Mouse (Mus musculus) forebrain, embryonic 14.5 days (tissue): ENCODE results near the gene Slc9a8. TPM values are rescaled to one million over a fixed set of nuclear protein-coding genes. Genes with fewer than 3 reads are reported as not detected.
A peak's percentile ranks its signal among the peaks of the same experiment; 100 is the strongest.

Experiments used
- ATAC-seq: fragments of 200-750 bp; cut with Nextera tagmentation; 2 replicates; pipeline ENCODE4 v1.8.0; 2017; ENCODE audit warnings: mild to moderate bottlenecking, moderate library complexity
- DNase-seq: peaks from one replicate; pipeline ENCODE4 v3.0.0-alpha.2; 2015; ENCODE audit warnings: low spot score
- H3K27ac ChIP-seq: fragments of 300-500 bp; sonication (generic); 2 replicates; pipeline ENCODE4 v1.5.1; 2014; ENCODE audit warnings: low read depth, mild to moderate bottlenecking, control low read depth, low read length, moderate library complexity
- H3K27me3 ChIP-seq: fragments of 300-500 bp; sonication (generic); replicated peaks from 2 replicates; pipeline ENCODE4 v1.6.1; 2014; ENCODE audit warnings: low read length, control low read depth, mixed read lengths; ENCODE audit not compliant: control insufficient read depth, insufficient read depth
- H3K36me3 ChIP-seq: fragments of 300-500 bp; sonication (generic); 2 replicates; pipeline ENCODE4 v1.6.1; 2014; ENCODE audit warnings: low read length, control low read depth; ENCODE audit not compliant: control insufficient read depth, insufficient read depth
- H3K4me1 ChIP-seq: fragments of 300-500 bp; sonication (generic); 2 replicates; pipeline ENCODE4 v1.6.1; 2014; ENCODE audit warnings: antibody characterized with exemption, low read length, control low read depth; ENCODE audit not compliant: control insufficient read depth, insufficient read depth
- H3K4me2 ChIP-seq: fragments of 300-500 bp; sonication (generic); 2 replicates; pipeline ENCODE4 v1.6.1; 2014; ENCODE audit warnings: mild to moderate bottlenecking, control low read depth, low read length
- H3K4me3 ChIP-seq: fragments of 300-500 bp; sonication (generic); 2 replicates; pipeline ENCODE4 v1.5.1; 2014; ENCODE audit warnings: low read depth, low read length, control low read depth
- H3K9ac ChIP-seq: fragments of 300-500 bp; sonication (generic); 2 replicates; pipeline ENCODE4 v1.6.1; 2014; ENCODE audit warnings: mild to moderate bottlenecking, low read length, control low read depth, moderate library complexity
- H3K9me3 ChIP-seq: fragments of 300-500 bp; sonication (generic); replicated peaks from 2 replicates; pipeline ENCODE4 v1.6.1; 2016; ENCODE audit warnings: low read length, control low read depth, mixed read lengths; ENCODE audit not compliant: control insufficient read depth
- WGBS: fragments of 180-500 bp; shearing (Covaris S2); extraction: QIAGEN DNeasy Blood & Tissue Kit; methylation state at CpG from one replicate; pipeline ENCODE4 v1.1.7; 2014; 5-methylcytosine and 5-hydroxymethylcytosine counted together
- polyA plus RNA-seq: library from polyadenylated mRNA; unstranded; fragments of >200 nt; fragmentation: Nextera tagmentation; extraction: Ambion mirVana; gene quantifications from 2 replicates; pipeline ENCODE4 v1.2.1, GENCODE M21; 2014

The Slc9a8 gene
- polyA plus RNA-seq, 1 experiment from 2014 or later: 13.8 TPM

- ATAC-seq: no peak
- Histone ChIP-seq H3K36me3 (peaks cover 36% of the 10 kb centered on the region), H3K4me3 (no peak overlapping the region), H3K4me2 (no peak overlapping the region), H3K4me1 (peaks cover 11% of the 10 kb centered on the region), H3K9ac (no peak overlapping the region), H3K27ac (no peak overlapping the region), H3K27me3 (no peaks in the 10 kb centered on the region), H3K9me3 (no peaks in the 10 kb centered on the region)
- WGBS: 85% methylated on average over 4 of the region's 4 CpGs
- no peak for DNase-seq
Observed at GRCm38 (mm10) chr2:167486573-167486972, 65.1 kb downstream of the Slc9a8 start.

DNA sequence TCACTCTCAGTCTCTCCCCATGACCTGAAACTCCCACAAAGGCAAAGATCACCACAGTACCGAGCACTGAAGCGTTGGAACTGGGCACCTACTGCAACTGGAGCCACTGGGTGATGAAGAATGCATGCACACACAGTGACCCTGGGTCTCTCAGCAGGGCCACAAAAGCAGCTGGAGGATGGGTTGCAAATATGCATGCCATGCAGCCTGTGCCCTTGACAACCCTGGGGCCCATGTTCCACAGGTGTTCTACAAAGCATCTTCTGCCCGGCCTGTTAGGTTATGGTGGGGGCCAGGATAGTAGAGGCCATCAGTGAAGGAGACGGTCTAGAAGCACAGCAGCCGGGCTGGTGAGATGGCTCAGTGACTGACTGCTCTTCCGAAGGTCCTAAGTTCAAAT, 66.0 kb downstream of the Slc9a8 start:
- H3K4me1 ChIP-seq: peaks cover 15% of the 10 kb centered on the region
- 93% methylated on average over 6 of the region's 6 CpGs for WGBS
- H3K27me3 ChIP-seq: no peaks in the 10 kb centered on the region
- H3K27ac ChIP-seq: no peak overlapping the region
- peaks cover 32% of the 10 kb centered on the region for H3K36me3 ChIP-seq
- no peak overlapping the region for H3K4me3 ChIP-seq
- H3K4me2 ChIP-seq: no peak overlapping the region
- no peak overlapping the region for H3K9ac ChIP-seq
- no peak for DNase-seq
- no peaks in the 10 kb centered on the region for H3K9me3 ChIP-seq
- no peak for ATAC-seq

DNA sequence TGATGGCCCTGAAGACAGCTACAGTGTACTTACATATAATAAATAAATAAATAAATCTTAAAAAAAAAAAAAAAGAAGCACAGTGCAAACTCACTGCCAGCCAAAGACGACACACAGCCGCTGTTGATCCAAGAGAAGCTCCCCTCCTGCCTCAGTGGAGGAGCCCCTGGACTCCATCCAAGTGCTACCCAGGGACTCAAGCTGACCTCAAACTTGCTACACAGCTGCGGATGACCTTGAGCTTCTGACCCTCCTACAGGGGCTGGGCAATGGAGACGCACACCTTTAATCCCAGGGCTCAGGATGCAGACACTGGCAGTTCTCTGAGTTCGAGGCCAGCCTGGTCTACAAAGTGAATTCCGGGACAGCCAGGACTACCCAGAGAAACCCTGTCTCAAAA, 66.5 kb downstream of the Slc9a8 start:
- ATAC-seq (no peak), DNase-seq (no peak)
- H3K27ac ChIP-seq: no peak overlapping the region
- peaks cover 27% of the 10 kb centered on the region for H3K36me3 ChIP-seq
- no peaks in the 10 kb centered on the region for H3K9me3 ChIP-seq
- H3K4me1 ChIP-seq: peaks cover 15% of the 10 kb centered on the region
- no peak overlapping the region for H3K4me3 ChIP-seq
- H3K27me3 ChIP-seq: no peaks in the 10 kb centered on the region
- no peak overlapping the region for H3K9ac ChIP-seq
- no peak overlapping the region for H3K4me2 ChIP-seq
- 89% methylated on average over 6 of the region's 6 CpGs for WGBS

DNA sequence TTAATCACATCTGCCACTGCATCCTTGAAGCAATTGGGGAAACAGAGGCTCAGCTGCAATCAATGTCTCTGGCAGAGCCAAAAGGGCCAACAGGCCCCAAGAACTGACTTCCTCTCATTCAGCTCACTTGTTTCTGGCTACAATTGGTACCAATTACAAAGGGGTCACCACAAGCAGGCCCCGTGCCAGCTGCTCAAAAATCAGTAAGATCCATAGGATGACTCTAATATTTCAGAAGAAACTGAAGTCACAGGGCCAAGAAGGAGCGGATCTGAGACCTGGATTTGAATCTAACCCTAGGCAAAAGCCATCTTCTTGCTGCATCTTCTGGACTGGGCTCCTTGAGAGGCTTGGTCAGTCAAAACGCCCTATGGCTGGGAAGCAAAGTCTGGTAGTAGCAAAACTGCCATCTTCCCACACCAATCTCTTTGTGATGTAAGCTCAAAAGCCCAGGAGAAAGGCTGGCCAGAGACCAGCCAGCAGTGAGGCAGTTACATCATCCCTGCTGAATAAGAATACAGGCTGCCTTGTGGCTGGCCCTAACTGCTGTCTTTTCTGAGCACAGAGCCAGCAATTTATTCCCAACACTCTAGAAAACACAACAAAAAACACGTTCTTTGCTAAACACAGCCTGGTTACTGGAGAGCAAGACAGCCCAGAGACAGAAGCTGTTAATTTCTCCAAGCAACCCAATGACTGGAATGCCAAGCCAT, 69.5 kb downstream of the Slc9a8 start:
- WGBS: 68% methylated on average over 4 of the region's 4 CpGs
- H3K9ac ChIP-seq: peak overlapping the region; percentile 96
- peak overlapping the region; percentile 96 for H3K4me2 ChIP-seq
- H3K4me3 ChIP-seq: peak overlapping the region; percentile 100; the same call in 1 of the 2 replicates
- peaks cover 6% of the 10 kb centered on the region; the same call in 1 of the 2 replicates for H3K36me3 ChIP-seq
- ATAC-seq (peak; percentile 13; the same call in 1 of the 2 replicates), DNase-seq (peak; percentile 51)
- H3K27ac ChIP-seq: peak overlapping the region; percentile 67
- H3K27me3 ChIP-seq: no peaks in the 10 kb centered on the region
- no peaks in the 10 kb centered on the region for H3K9me3 ChIP-seq
- peaks cover 19% of the 10 kb centered on the region for H3K4me1 ChIP-seq

DNA sequence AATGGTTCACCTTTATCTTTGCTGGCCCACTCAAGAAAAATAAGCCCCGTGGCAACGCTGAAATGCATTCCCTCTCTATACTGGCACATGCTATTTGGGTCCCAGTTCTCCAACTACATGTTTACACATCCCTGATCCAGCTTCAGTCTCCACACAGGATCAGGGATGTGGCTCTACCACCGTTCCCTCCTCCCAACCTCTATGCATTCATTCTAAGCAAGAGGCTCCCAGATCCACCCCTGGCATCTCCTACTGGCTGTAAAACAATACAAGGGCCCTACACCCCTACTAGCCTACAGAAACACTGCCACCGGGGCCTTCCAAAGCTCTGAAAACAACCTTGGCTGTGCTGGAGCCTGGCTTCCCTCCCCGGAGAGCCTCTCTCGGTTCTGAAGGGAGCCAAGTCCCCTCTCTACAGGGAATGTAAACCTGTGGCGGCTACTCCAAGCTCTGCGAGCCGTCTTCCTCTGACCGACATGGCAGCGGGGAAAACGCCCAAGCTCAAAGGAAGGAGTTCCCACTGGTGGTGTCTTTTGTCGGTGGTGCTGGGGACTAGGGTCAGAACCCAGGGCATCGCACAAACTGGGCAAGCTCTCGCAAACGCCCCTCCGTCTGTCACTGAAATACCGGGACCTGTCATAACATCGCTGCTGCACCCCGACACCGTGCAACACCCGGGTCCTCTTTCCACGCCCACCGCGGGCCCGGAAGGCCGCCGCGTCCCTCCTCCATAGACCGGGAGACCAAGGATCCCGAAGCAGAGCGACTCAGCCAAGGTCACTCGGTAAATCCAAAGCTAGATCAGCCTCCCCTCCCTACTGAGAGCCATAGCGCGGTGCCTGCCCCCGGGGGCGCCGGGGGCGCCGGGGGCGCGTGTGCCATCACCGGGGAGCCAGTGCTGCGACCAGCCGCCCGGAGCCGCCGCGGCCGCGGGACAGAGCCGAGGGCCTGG, 70.5 kb downstream of the Slc9a8 start, which contains the start of gene Rnf114:
Gene Rnf114, plus strand, starts transcription at position 889 of the 952 bp plus-strand sequence.
- DNase-seq (no peak), ATAC-seq (peak; percentile 38)
- 4% methylated on average over 52 of the region's 52 CpGs for WGBS

DNA sequence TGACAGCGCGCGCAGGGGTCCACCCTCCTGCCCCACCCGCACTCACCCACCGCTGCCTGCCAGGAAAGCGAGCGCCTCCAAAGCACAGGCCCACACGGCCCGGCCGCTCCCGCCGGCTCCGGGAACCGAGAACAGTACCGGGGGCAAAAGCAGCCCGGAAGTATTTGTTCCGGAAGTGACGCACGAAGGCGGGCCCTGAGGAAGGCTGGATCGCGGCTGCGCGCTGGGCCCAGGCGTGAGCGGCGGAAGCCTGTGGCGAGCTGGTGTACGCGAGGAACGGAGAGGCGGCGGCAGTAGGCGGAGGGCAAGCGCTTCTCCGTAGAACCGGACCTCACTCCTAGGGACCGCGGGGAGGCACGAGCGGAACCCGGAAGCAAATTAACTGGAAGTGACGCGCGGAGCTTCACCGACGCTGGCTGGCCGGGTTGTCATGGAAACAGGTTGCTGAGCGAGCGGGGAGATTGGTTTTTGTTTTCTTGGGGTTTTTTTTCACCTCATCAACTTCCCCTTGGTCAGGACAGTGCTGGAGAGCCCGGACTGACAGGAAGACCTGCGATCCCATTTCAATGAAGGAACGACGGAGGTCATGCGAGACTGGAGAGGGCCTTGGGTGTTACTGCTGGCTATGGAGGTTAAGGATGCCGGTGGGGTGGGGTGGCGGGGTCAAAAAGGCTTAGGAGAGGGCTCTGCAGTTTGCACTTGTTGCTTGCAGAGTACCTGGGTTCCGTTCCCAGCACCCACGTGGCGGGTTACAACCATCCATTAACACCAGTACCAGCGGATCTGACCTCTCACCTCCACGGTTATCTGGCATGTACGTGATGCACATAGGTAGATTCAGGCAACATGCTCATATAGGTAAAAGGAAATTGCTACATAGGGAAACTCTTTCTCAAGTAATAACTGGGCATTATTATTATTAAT, 71.5 kb downstream of the Slc9a8 start, which contains the start of gene Spata2:
Gene Spata2, minus strand, starts transcription at position 175 of the 924 bp plus-strand sequence.
- peak; percentile 95 for DNase-seq
- ATAC-seq: peak; percentile 90

More for the DNA sequence above, 70.5 kb downstream of the Slc9a8 start, which contains the start of gene Rnf114:
- H3K27ac ChIP-seq: peak within 1 kb of the TSS; percentile 98
- H3K4me3 ChIP-seq: peak within 1 kb of the TSS; percentile 100
- H3K4me2 ChIP-seq: peak within 1 kb of the TSS; percentile 96
- H3K9me3 ChIP-seq: no peaks in the 10 kb centered on the region
- H3K27me3 ChIP-seq: no peaks in the 10 kb centered on the region
- H3K36me3 ChIP-seq: peaks cover 6% of the 10 kb centered on the region; the same call in 1 of the 2 replicates
- H3K4me1 ChIP-seq: peaks cover 16% of the 10 kb centered on the region
- peak within 1 kb of the TSS; percentile 96 for H3K9ac ChIP-seq

GRCm38 (mm10) chr2:167496437-167496836, 74.9 kb downstream of the Slc9a8 start:
- Histone ChIP-seq H3K4me1 (peaks cover 10% of the 10 kb centered on the region), H3K27me3 (no peaks in the 10 kb centered on the region), H3K9me3 (no peaks in the 10 kb centered on the region), H3K27ac (no peak overlapping the region), H3K9ac (no peak overlapping the region), H3K4me2 (no peak overlapping the region), H3K4me3 (no peak overlapping the region), H3K36me3 (no peaks in the 10 kb centered on the region)
- DNase-seq: no peak
- 86% methylated on average over 7 of the region's 7 CpGs for WGBS
- no peak for ATAC-seq

More for the DNA sequence above, 71.5 kb downstream of the Slc9a8 start, which contains the start of gene Spata2:
- H3K27ac ChIP-seq: peak within 1 kb of the TSS; percentile 98
- H3K9ac ChIP-seq: peak within 1 kb of the TSS; percentile 96
- H3K4me1 ChIP-seq: peaks cover 16% of the 10 kb centered on the region
- H3K4me2 ChIP-seq: peak within 1 kb of the TSS; percentile 96
- peaks cover 3% of the 10 kb centered on the region; the same call in 1 of the 2 replicates for H3K36me3 ChIP-seq
- 2% methylated on average over 63 of the region's 63 CpGs for WGBS
- no peaks in the 10 kb centered on the region for H3K9me3 ChIP-seq
- H3K4me3 ChIP-seq: peak within 1 kb of the TSS; percentile 100
- H3K27me3 ChIP-seq: no peaks in the 10 kb centered on the region

DNA sequence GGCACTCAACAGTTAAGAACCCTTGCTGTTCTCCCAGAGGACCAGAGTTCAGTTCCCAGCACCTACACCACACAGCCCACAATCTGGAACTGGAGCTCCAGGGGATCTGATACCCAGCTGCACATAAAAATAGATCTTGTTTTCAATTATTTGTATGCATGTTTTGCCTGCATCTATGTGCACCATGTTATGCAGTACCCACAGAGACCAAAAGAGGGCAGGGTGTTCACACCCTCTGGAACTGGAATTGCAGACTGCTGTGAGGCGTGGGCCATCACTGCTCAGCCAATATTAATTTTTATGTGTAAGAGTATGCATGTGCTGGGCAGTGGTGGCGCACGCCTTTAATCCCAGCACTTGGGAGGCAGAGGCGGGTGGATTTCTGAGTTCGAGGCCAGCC, 75.8 kb downstream of the Slc9a8 start:
- no peak overlapping the region for H3K4me2 ChIP-seq
- H3K27ac ChIP-seq: no peak overlapping the region
- no peak overlapping the region for H3K4me3 ChIP-seq
- H3K9ac ChIP-seq: no peak overlapping the region
- H3K4me1 ChIP-seq: peaks cover 4% of the 10 kb centered on the region
- WGBS: 76% methylated on average over 5 of the region's 5 CpGs
- DNase-seq: peak; percentile 31
- no peaks in the 10 kb centered on the region for H3K9me3 ChIP-seq
- H3K27me3 ChIP-seq: no peaks in the 10 kb centered on the region
- no peak for ATAC-seq
- H3K36me3 ChIP-seq: no peaks in the 10 kb centered on the region
